Mouse (Mus musculus) neural tube, embryonic 12.5 days (tissue): ENCODE measurements around the gene Trak1. TPM values are rescaled to one million over a fixed set of nuclear protein-coding genes. Genes with fewer than 3 reads are reported as not detected.

Experiments used
- ATAC-seq: fragments of 200-750 bp; cut with Nextera tagmentation; 2 replicates; pipeline ENCODE4 v1.8.0; 2017; ENCODE audit warnings: low read depth, mild to moderate bottlenecking, moderate TSS enrichment, moderate library complexity; ENCODE audit not compliant: low FRiP score
- H3K27ac ChIP-seq: fragments of 300-500 bp; sonication (generic); 2 replicates; pipeline ENCODE4 v1.5.1; 2016
- H3K27me3 ChIP-seq: fragments of 300-500 bp; sonication (generic); replicated peaks from 2 replicates; pipeline ENCODE4 v1.6.1; 2016; ENCODE audit warnings: mild to moderate bottlenecking
- H3K36me3 ChIP-seq: fragments of 300-500 bp; sonication (generic); 2 replicates; pipeline ENCODE4 v1.6.1; 2016; ENCODE audit warnings: mild to moderate bottlenecking
- H3K4me1 ChIP-seq: fragments of 300-500 bp; sonication (generic); 2 replicates; pipeline ENCODE4 v1.6.1; 2016
- H3K4me2 ChIP-seq: fragments of 300-500 bp; sonication (generic); replicated peaks from 2 replicates; pipeline ENCODE4 v1.6.1; 2016; ENCODE audit warnings: mild to moderate bottlenecking
- H3K4me3 ChIP-seq: fragments of 300-500 bp; sonication (generic); 2 replicates; pipeline ENCODE4 v1.5.1; 2016
- H3K9ac ChIP-seq: fragments of 300-500 bp; sonication (generic); 2 replicates; pipeline ENCODE4 v1.6.1; 2016; ENCODE audit warnings: mild to moderate bottlenecking
- H3K9me3 ChIP-seq: fragments of 300-500 bp; sonication (generic); 2 replicates; pipeline ENCODE4 v1.6.1; 2016; ENCODE audit warnings: mild to moderate bottlenecking
- WGBS: fragments of 180-500 bp; shearing (Covaris S2); methylation state at CpG from one replicate; pipeline ENCODE4 v1.1.7; 2016; 5-methylcytosine and 5-hydroxymethylcytosine counted together
- polyA plus RNA-seq: library from polyadenylated mRNA; unstranded; fragments of >200 nt; fragmentation: Nextera tagmentation; extraction: Ambion mirVana; gene quantifications from 2 replicates; pipeline ENCODE4 v1.2.1, GENCODE M21; 2016

Trak1 gene
- polyA plus RNA-seq, 1 experiment from 2014 or later = 41.7 TPM

DNA sequence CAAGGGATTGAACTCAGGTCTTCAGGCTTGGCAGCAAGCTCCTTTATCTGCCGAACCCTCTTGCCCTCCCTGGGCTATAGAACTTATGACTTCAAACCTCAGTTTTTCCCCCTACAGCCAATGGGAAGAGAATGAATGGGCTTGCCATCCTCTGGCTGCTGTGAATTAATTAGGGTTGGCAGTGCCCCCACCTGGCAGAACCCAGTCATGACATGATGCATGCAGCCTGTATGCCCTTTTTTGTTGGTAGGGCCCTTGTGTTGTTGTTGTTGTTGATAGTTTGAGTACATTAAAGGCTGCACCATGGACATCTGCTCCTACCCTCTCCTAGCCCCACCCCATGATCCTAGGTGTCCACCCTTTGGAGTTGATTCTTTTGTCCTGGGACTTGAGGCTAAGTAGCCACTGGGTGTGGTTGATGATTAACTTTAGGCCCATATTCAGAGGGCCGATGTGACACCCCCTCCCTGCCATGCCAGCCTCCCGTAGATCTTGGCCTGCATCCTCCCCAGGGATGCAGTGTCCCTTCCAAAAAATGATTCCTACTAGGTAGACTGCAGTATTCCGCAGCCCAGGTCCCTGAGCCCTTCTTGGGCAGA lies 57.6 kb downstream of the Trak1 start:
- no peak overlapping the region for H3K4me3 ChIP-seq
- WGBS = 52% methylated on average over 4 of the region's 4 CpGs
- H3K9ac ChIP-seq = no peak overlapping the region
- H3K9me3 ChIP-seq = no peaks in the 10 kb centered on the region
- H3K27ac ChIP-seq = no peak overlapping the region
- no peak overlapping the region for H3K4me2 ChIP-seq
- no peaks in the 10 kb centered on the region for H3K36me3 ChIP-seq
- peaks cover 44% of the 10 kb centered on the region for H3K4me1 ChIP-seq
- no peak for ATAC-seq
- H3K27me3 ChIP-seq = no peaks in the 10 kb centered on the region

DNA sequence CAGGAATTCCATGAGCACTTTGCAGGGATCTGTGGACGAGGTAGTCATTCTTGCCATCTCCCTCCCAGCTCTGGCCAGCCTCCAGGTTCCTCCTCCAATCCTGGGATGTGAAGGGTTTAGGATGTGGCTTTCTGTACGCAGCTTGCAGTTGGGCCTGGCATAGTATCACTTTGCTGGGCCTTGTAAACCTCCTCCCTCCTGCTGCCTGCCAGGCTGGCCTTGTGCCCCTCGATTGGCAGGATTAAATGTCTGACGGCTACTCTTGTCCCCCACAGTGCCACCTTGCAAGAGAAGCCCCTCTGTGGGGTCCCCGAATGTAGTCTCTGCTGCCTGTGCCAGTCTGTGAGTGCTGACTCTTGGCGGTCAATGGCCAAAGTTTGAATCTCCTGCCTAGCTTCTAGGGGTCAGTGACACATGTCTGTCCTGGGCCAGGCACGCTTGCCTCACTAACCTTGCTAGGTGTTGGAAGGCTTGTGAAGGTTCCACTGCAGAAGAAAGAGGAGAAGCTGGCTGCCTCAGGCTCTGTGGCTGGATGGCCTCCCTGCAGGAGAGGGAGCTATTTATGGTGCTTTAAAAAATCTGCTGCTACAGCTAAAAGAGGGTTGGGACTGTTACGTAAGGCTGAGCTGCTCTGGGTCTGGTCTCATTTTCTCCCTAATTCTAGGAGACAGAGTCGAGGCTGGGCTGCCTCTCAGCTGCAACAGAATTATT lies 58.3 kb downstream of the Trak1 start:
- H3K4me3 ChIP-seq = no peak overlapping the region
- WGBS = 62% methylated on average over 9 of the region's 9 CpGs
- H3K27me3 ChIP-seq = no peaks in the 10 kb centered on the region
- no peaks in the 10 kb centered on the region for H3K36me3 ChIP-seq
- no peaks in the 10 kb centered on the region for H3K9me3 ChIP-seq
- peaks cover 50% of the 10 kb centered on the region for H3K4me1 ChIP-seq
- H3K9ac ChIP-seq = no peak overlapping the region
- no peak overlapping the region for H3K4me2 ChIP-seq
- ATAC-seq = no peak
- H3K27ac ChIP-seq = no peak overlapping the region

DNA sequence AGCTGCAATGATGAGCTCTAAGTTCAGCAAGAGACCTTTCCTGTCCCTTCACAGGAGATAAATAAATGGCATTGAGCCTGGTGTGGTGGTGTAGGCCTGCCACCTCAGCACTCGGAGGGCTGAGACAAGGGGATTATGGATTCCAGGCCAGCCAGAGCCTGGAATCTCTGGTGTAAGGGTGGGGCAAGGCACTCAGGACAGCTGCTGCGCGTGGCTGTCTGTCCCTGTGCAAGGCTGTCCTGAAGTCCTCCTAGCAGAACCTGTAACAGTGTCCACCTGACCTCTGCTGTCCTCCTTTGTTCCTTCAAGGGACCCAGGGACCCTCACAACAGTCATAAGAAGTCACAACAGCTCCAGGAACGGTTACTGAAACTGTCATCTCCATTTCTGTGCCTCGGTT lies 59.8 kb downstream of the Trak1 start:
- H3K27me3 ChIP-seq = no peaks in the 10 kb centered on the region
- H3K4me3 ChIP-seq = no peak overlapping the region
- no peaks in the 10 kb centered on the region for H3K9me3 ChIP-seq
- WGBS = 89% methylated on average over 5 of the region's 5 CpGs
- H3K36me3 ChIP-seq = no peaks in the 10 kb centered on the region
- H3K4me2 ChIP-seq = no peak overlapping the region
- ATAC-seq = no peak
- peaks cover 47% of the 10 kb centered on the region for H3K4me1 ChIP-seq
- no peak overlapping the region for H3K9ac ChIP-seq
- no peak overlapping the region for H3K27ac ChIP-seq

DNA sequence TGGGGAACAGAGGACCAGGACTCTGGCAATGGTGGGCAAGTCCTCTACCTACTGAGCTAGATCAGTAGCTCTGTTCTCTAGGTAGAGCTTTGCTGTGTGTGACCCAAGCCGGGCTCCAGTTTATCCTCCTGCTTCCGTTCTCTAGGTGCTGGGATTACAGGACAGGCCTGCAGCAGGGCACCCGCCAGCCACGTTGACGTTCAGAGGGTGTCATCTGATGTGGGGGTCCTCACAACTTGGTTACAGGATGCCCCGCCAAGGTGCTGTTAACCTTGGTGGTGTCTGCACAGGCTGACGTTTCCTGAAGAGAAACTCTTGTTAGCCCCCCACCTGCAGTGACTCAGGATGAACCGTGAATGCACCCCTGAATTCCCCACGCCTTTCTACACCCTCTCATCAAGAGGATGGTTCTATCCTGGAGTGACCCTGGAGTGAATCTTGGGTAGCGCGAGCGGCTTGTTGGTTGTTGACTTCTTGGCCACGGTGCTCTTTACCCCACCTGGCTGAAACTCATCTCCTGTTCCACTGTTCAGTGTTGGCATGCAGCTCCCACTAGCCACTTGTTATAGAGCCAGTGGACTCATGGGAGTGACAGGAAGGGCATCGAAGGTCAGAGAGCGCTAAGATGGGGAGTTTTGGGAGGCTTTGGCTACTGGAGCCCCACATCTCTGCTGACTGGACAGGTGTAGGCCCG lies 60.4 kb downstream of the Trak1 start:
- Histone ChIP-seq H3K4me1 (peaks cover 41% of the 10 kb centered on the region), H3K9ac (no peak overlapping the region), H3K27ac (no peak overlapping the region), H3K27me3 (no peaks in the 10 kb centered on the region), H3K4me2 (no peak overlapping the region), H3K36me3 (no peaks in the 10 kb centered on the region), H3K9me3 (no peaks in the 10 kb centered on the region), H3K4me3 (no peak overlapping the region)
- ATAC-seq = no peak
- 89% methylated on average over 16 of the region's 16 CpGs for WGBS

DNA sequence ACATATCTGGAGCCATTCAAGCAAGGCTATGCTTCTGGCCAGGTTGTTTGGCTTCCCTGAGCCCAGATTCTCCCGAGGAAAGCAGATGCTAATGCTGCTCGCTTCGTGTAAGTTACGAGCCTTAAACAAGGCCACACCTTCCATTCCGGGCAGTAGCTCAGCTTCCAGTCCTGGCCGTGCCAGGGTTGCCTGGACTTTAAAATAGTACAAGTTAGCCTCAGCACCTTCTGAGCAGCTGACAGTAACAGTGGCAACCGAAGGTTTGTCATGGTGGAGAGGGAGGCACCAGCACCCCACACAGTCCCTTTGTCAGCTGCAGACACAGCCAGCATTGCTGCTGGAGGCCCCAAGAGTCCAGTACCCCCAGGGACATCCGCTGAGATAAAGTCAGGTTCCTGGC lies 61.1 kb downstream of the Trak1 start:
- WGBS = 53% methylated on average over 8 of the region's 8 CpGs
- no peaks in the 10 kb centered on the region for H3K36me3 ChIP-seq
- H3K27ac ChIP-seq = no peak overlapping the region
- H3K9me3 ChIP-seq = no peaks in the 10 kb centered on the region
- H3K4me2 ChIP-seq = no peak overlapping the region
- no peak overlapping the region for H3K4me3 ChIP-seq
- no peaks in the 10 kb centered on the region for H3K27me3 ChIP-seq
- H3K4me1 ChIP-seq = peaks cover 41% of the 10 kb centered on the region
- H3K9ac ChIP-seq = 0 out of 2 replicates have a peak overlapping the region, but pooled peaks have one; percentile 26
- ATAC-seq = no peak

DNA sequence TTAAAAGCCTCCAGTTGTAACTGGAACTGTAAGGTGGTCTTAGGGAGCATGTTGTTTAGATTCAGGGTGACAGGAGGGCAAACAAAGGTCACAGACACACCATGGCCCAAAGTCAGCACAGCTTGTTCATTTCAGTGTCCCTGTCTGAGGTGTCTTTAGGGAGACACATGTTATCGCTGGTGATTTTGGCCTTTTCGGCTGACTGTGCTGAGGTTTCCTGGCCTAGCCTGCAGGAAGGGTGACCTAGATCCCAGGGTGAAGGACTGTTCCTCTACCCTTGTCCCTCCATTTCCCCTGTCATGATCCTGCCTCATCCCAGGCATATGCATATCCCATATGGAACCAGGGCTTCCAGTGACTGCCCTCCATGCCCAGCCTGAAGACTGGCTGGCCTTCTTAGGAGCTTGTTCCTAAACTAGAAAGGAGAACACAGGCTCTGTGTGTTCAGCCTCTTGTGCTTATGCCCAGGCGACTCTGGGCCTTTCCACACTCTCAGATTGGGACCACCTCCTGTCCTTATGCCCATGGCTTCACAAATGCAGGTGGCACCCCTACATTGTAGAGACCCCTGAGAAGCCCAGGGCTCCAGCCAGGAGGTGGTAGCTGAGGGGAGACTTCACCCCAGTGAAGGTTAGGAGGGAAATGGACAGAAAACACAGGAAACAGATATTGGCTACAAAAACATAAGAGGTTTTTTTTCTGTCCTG lies 62.1 kb downstream of the Trak1 start:
- no peak overlapping the region for H3K4me2 ChIP-seq
- no peaks in the 10 kb centered on the region for H3K27me3 ChIP-seq
- H3K4me1 ChIP-seq = peaks cover 41% of the 10 kb centered on the region
- H3K9me3 ChIP-seq = no peaks in the 10 kb centered on the region
- H3K27ac ChIP-seq = no peak overlapping the region
- no peak overlapping the region for H3K4me3 ChIP-seq
- no peaks in the 10 kb centered on the region for H3K36me3 ChIP-seq
- ATAC-seq = no peak
- 75% methylated on average over 3 of the region's 3 CpGs for WGBS
- 0 out of 2 replicates have a peak overlapping the region, but pooled peaks have one; percentile 18 for H3K9ac ChIP-seq

DNA sequence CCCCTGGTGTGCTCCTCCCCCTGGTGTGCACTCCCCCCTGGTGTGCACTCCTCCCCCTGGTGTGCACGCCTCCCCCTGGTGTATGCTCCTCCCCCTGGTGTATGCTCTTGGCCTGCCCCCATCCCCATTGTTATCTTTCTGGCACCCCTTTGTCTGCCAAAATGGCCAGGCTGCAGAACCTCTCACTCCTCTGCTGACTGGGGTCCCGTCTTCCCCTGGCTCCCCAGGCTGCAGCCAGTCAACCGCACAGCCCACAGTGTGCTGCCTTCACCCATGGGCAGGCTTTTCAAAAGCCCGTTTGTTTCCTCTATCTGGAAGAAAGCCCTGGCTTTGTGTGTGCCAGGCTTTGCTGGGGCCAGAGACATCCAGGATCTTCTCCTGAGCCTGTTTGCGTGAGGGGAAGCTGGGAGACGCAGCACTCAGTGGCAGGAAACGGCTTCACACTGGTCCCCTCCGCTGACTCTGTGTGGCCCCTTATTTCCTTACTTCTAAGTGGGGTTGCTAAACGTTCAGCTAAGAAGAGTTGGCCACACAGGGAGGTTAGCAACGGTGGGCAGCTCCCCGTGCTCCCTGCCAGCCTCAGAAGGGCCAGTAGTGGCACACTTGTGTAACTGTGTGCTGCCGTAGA lies 63.1 kb downstream of the Trak1 start:
- H3K4me3 ChIP-seq = no peak overlapping the region
- no peaks in the 10 kb centered on the region for H3K9me3 ChIP-seq
- no peaks in the 10 kb centered on the region for H3K27me3 ChIP-seq
- H3K27ac ChIP-seq = peak overlapping the region; percentile 58
- H3K9ac ChIP-seq = 0 out of 2 replicates have a peak overlapping the region, but pooled peaks have one; percentile 29
- ATAC-seq = peak; percentile 79
- H3K36me3 ChIP-seq = peaks cover 9% of the 10 kb centered on the region; the same call in 1 of the 2 replicates
- peaks cover 41% of the 10 kb centered on the region for H3K4me1 ChIP-seq
- peak overlapping the region; percentile 38 for H3K4me2 ChIP-seq
- 14% methylated on average over 11 of the region's 12 CpGs for WGBS

DNA sequence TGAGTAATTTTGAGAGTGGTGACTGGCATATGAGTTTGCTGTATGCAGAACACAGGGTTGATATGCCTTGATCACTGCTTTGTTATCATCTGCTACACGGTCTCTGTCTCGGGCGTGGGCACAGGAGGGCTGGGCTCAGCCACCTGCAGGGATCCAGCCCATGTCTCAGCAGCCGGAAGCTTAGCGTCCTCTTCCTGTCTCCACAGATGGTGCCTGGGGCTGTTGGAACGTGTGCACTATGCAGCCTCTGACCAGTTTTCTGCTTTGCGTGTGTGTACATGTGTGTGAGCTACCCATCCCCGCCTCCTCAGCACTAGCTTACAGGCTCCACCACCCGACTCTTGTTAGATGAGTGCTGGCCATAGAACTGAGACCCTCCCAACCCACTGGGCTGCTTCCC lies 63.7 kb downstream of the Trak1 start:
- Histone ChIP-seq H3K27ac (peak overlapping the region; percentile 58), H3K4me3 (no peak overlapping the region), H3K9me3 (no peaks in the 10 kb centered on the region), H3K9ac (no peak overlapping the region), H3K36me3 (peaks cover 11% of the 10 kb centered on the region; the same call in 1 of the 2 replicates), H3K4me1 (peaks cover 41% of the 10 kb centered on the region), H3K4me2 (peak overlapping the region; percentile 38), H3K27me3 (no peaks in the 10 kb centered on the region)
- ATAC-seq = peak; percentile 52
- WGBS = 41% methylated on average over 9 of the region's 9 CpGs

DNA sequence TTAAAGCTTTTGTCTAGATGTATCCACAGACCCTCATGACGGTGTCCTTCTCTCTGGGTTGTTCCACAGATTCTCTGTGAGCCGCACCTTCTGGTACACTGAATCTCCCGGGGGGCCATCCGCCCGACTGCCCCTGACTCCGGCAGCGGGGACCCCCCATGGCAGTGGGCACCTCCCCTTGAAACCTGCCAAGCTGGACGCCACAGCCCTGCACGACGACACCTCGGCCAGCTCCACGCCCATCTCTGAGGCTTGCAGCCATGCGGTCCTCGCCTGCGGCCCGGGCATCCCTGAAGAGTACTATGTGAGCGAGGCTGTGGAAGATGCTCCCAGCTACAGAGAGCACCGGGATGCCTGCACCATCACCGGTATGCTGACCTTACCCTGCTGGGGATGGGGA lies 66.6 kb downstream of the Trak1 start:
- peaks cover 46% of the 10 kb centered on the region for H3K4me1 ChIP-seq
- no peak overlapping the region for H3K4me3 ChIP-seq
- H3K27ac ChIP-seq = no peak overlapping the region

DNA sequence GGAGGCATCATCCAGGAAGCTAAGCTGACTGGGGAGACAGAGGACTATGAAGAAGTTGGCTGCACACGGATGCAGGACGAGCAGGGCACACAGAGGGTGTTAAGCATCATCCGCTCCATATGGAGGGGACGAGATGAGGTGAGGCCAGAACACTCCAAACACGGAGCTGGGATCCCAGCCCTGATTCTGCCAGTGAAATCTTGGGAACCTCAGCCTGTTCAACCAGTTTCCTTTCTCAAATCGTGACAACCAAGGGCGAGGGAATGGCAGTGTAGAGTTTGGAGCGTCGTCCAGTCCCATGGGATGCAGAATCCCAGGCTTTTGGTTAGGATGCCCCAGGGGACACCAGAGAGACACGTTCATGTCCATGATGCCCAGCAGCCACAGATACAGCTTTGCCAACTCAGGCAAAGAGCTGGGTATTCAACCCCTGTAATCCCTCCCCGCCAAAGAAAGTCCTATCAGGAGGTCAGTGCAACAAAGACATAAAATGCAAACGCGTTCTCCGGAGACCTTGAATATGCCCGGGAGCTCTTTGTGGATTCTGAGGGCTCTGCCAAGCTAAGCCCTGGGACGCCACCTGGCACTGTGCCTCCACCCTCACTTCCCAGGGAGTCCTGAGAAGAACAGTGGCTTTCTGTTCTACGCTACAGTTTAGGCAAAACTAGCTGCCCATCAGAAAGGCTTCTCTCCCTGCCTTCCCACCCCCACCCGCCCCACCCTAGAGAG lies 69.0 kb downstream of the Trak1 start:
- Histone ChIP-seq H3K4me2 (peak overlapping the region; percentile 5; the same call in 1 of the 2 replicates), H3K27ac (0 out of 2 replicates have a peak overlapping the region, but pooled peaks have one; percentile 43), H3K4me3 (no peak overlapping the region), H3K27me3 (no peaks in the 10 kb centered on the region), H3K36me3 (peaks cover 11% of the 10 kb centered on the region), H3K4me1 (peaks cover 44% of the 10 kb centered on the region), H3K9me3 (no peaks in the 10 kb centered on the region), H3K9ac (no peak overlapping the region)
- ATAC-seq = peak; percentile 39; the same call in 1 of the 2 replicates
- WGBS = 53% methylated on average over 18 of the region's 18 CpGs

More for the DNA sequence above, 66.6 kb downstream of the Trak1 start:
- no peak for ATAC-seq
- Histone ChIP-seq H3K9ac (no peak overlapping the region), H3K4me2 (no peak overlapping the region), H3K36me3 (peaks cover 11% of the 10 kb centered on the region), H3K9me3 (no peaks in the 10 kb centered on the region), H3K27me3 (no peaks in the 10 kb centered on the region)
- WGBS = 80% methylated on average over 19 of the region's 19 CpGs

DNA sequence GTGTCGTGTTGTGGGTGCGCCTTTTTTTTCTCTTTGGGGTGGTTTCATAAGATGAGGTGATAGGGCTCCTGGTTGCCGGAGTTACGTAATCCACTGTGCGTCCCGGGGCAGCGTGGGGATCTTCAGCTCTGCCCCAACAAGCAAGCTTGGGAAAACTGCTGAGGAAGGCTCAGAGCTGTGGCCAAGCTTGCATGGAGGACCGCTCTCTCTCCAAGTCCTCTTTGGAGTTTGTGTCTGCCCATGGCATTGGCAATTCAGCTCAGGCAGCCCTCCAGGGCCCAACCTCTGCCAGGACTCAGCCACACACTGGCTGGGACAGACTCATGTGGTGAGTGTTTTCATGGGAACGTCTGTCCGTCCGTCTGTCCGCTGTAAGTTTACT lies 69.6 kb downstream of the Trak1 start:
- Histone ChIP-seq H3K9me3 (no peaks in the 10 kb centered on the region), H3K9ac (no peak overlapping the region), H3K4me1 (peaks cover 46% of the 10 kb centered on the region), H3K36me3 (peaks cover 11% of the 10 kb centered on the region), H3K27ac (no peak overlapping the region), H3K4me3 (no peak overlapping the region), H3K4me2 (peak overlapping the region; percentile 5; the same call in 1 of the 2 replicates), H3K27me3 (no peaks in the 10 kb centered on the region)
- WGBS = 82% methylated on average over 12 of the region's 12 CpGs
- ATAC-seq = no peak
